Mouse (Mus musculus): ENCODE data around the gene Ccdc80. TPM values are rescaled to one million over a fixed set of nuclear protein-coding genes. Genes with fewer than 3 reads are reported as not detected.

Gene Ccdc80
- total RNA-seq (2021), result 10 to 100 TPM; 18.7 to 21.8 TPM
- long read RNA-seq, experiment 1, full-length matches to known transcripts, result 17 of 20 reads
- long read RNA-seq, experiment 1, partial matches to known transcripts, result 3 of 20 reads
- long read RNA-seq, experiment 1, other reads (novel, unspliced or antisense), result 0 of 20 reads
- long read RNA-seq, experiment 2, full-length matches to known transcripts, result 11 of 14 reads
- long read RNA-seq, experiment 2, partial matches to known transcripts, result 0 of 14 reads
- long read RNA-seq, experiment 2, other reads (novel, unspliced or antisense), result 3 of 14 reads

DNA sequence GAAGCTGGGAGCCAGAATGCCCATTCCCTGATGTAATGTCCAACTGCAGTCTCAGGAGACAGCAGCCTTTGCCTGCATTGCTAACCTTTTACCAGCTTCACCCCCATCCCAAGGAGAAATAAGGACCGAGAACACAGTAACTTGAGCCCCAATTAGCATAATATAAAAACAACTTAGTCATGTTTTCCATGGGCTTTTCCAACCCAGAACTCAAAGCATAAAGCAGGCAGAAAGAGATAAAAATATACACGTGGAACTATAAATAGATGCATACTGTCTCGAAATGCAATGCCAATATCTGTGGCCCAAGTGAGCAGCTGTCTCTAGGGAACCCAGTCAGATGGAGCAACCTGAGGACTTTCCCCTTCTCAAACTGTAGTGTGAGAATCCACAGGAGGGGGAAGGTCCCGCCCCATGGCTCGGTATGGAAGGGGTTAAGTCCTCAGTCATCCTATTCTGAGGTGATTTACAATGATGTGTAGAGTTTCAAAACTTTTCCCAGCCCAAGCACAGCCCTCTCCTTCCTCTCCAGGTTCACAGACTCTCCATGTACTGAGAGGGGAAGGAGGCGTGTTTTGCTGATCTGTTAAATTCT lies at the start of gene Ccdc80:
Gene Ccdc80 (plus strand): TSS at position 266 of the 595 bp plus-strand sequence.
- H3K4me3 ChIP-seq, result peak within 1 kb of the TSS; percentile 72
- DNase-seq, result peak; percentile 61
- intact Hi-C loops (cut with DNase I), result loop anchor here (5.0 to 10.0 kb wide), 3 partner anchors 64 to 368 kb away; partner anchors contain the start of genes Atg3, Nepro and Slc35a5
- H3K27ac ChIP-seq, result peak within 1 kb of the TSS; percentile 76
- TF ChIP-seq CTCF (IDR thresholded peaks at IDR 0.05), result no peak

DNA sequence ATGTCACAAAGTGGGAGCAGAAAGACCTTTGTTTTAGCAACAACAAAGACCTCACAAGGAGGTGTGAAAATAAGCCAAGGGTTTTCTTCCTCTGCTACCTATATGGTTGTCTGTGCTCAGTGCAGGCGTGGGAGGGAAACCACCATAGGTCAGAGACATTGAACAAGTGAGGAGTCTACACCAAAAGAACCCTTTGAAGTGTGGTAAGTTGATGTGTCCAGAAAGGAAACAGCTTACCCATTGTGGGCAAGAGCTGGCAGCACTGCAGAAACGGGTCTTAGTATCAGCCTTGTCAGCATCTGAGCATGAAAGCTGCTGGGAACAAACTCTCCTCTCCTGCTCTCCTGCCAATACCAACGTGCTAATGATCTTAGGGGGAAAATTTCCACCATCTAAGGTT lies 48.4 kb upstream of the Ccdc80 start:
- TF ChIP-seq CTCF (IDR thresholded peaks at IDR 0.05), result no peak
- H3K4me3 ChIP-seq, result no peak overlapping the region
- no peak overlapping the region for H3K27ac ChIP-seq
- intact Hi-C loops (cut with DNase I), result no loop called here
- no peak for DNase-seq

DNA sequence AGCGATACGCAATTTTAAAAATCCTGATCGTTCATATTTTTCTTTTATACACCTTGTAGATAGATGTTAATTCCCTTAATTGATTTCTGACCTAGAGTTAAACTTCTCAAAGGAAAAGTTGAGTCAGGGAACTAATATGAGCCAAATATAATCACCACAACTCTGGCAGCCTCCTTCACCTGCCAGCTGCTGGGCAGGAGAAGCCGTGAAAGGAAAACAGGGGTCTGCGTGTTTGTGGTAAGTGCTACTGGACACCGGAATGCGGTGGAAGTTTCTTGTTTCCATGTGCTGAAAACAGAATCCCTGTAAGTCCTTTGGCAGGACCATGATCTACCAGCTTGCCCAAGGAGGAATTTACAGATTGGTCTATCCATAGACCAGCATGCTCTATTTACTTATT lies 36.0 kb upstream of the Ccdc80 start:
- no peak overlapping the region for H3K27ac ChIP-seq
- intact Hi-C loops (cut with DNase I), result no loop called here
- no peak for TF ChIP-seq CTCF (IDR thresholded peaks at IDR 0.05)
- no peak for DNase-seq
- H3K4me3 ChIP-seq, result no peak overlapping the region

DNA sequence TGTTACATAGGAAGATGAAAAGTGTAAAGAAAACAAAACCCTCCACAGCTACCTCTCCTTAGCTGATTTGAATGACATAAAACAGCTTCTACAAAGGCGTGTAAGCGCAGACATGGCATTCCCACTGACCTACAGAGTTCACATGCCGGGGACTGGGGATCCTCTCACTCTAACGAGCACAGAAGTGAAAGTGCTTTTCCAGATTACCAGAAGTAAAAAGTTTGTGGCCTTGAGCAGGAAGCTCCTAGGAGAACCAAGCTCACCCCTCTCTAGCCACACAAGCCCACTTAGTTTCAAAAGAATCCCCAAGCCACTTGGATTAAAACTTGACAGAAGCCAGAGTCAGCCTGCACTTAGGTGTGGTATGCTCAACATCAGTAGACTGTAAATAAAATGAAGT lies 35.3 kb upstream of the Ccdc80 start:
- no peak overlapping the region for H3K4me3 ChIP-seq
- H3K27ac ChIP-seq, result no peak overlapping the region
- no peak for TF ChIP-seq CTCF (IDR thresholded peaks at IDR 0.05)
- intact Hi-C loops (cut with DNase I), result no loop called here
- DNase-seq, result no peak

- TF ChIP-seq CTCF (IDR thresholded peaks at IDR 0.05), result no peak
- H3K27ac ChIP-seq, result peak overlapping the region; percentile 31; the same call in 1 of the 2 replicates
- peak; percentile 21 for DNase-seq
- intact Hi-C loops (cut with DNase I), result no loop called here
- no peak overlapping the region for H3K4me3 ChIP-seq
These were observed 32.1 kb upstream of the Ccdc80 start for GRCm38 (mm10) chr16:45061140-45061539.

- DNase-seq, result peak; percentile 87
- H3K4me3 ChIP-seq, result peak overlapping the region; percentile 29; the same call in 1 of the 2 replicates
- no peak for TF ChIP-seq CTCF (IDR thresholded peaks at IDR 0.05)
- intact Hi-C loops (cut with DNase I), result no loop called here
- H3K27ac ChIP-seq, result peak overlapping the region; percentile 80
These were observed 22.7 kb upstream of the Ccdc80 start for GRCm38 (mm10) chr16:45070383-45071083.

GRCm38 (mm10) chr16:45071424-45071823 lies 21.8 kb upstream of the Ccdc80 start:
- intact Hi-C loops (cut with DNase I), result no loop called here
- peak overlapping the region; percentile 76; the same call in 1 of the 2 replicates for H3K27ac ChIP-seq
- DNase-seq, result no peak
- H3K4me3 ChIP-seq, result no peak overlapping the region
- TF ChIP-seq CTCF (IDR thresholded peaks at IDR 0.05), result no peak

- Histone ChIP-seq H3K4me3 (no peak overlapping the region), H3K27ac (no peak overlapping the region)
- DNase-seq, result no peak
- intact Hi-C loops (cut with DNase I), result no loop called here
- no peak for TF ChIP-seq CTCF (IDR thresholded peaks at IDR 0.05)
These were observed 15.6 kb upstream of the Ccdc80 start for GRCm38 (mm10) chr16:45077517-45078080.

GRCm38 (mm10) chr16:45079322-45079721 lies 13.9 kb upstream of the Ccdc80 start:
- no peak for DNase-seq
- no peak overlapping the region for H3K27ac ChIP-seq

GRCm38 (mm10) chr16:45088842-45089241 lies 4.4 kb upstream of the Ccdc80 start:
- H3K4me3 ChIP-seq, result no peak overlapping the region
- TF ChIP-seq CTCF (IDR thresholded peaks at IDR 0.05), result no peak
- H3K27ac ChIP-seq, result no peak overlapping the region
- intact Hi-C loops (cut with DNase I), result loop anchor here (2.0 kb wide), 1 partner anchor 322 kb away; no protein-coding TSS in a partner anchor
- DNase-seq, result no peak

More at GRCm38 (mm10) chr16:45079322-45079721, 13.9 kb upstream of the Ccdc80 start:
- TF ChIP-seq CTCF (IDR thresholded peaks at IDR 0.05), result no peak
- H3K4me3 ChIP-seq, result no peak overlapping the region
- intact Hi-C loops (cut with DNase I), result no loop called here

DNA sequence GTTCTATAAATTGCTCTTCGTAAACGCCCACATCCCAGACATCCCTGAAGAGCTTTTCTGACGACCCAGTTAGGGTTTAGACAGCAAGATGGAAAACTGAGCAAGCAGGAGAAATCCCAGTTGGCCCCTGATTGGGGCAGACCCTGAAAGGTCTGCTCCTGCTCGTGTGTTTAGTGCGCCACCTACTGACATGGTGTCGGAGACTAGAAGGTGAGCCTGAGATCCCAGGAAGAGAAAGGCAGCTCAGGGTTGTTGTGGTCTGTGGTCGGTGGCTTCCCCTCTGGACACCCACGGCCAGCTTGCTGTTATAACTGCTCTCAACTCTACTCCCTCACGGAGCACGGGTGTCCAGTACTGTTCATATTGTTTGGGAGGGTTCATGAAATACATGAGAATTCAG lies 3.2 kb upstream of the Ccdc80 start:
- TF ChIP-seq CTCF (IDR thresholded peaks at IDR 0.05), result peak; percentile 91
- H3K27ac ChIP-seq, result peak overlapping the region; percentile 31; the same call in 1 of the 2 replicates
- H3K4me3 ChIP-seq, result peak overlapping the region; percentile 30
- intact Hi-C loops (cut with DNase I), result loop anchor here (5.0 to 10.0 kb wide), 3 partner anchors 67 to 365 kb away; partner anchors contain the start of genes Atg3, Nepro and Slc35a5
- peak; percentile 81 for DNase-seq

GRCm38 (mm10) chr16:45094136-45094756 lies 1.0 kb downstream of the Ccdc80 start:
- H3K4me3 ChIP-seq, result peak overlapping the region; percentile 72
- intact Hi-C loops (cut with DNase I), result loop anchor here (5.0 to 10.0 kb wide), 3 partner anchors 63 to 369 kb away; partner anchors contain the start of genes Atg3, Nepro and Slc35a5
- DNase-seq, result peak; percentile 38
- no peak for TF ChIP-seq CTCF (IDR thresholded peaks at IDR 0.05)
- peak overlapping the region; percentile 76 for H3K27ac ChIP-seq
